Mouse (Mus musculus): ENCODE data around the gene Srp54a.
"Not testable (repeated sequence)": the region's sequence is repeated elsewhere in the genome, so short reads cannot be mapped to it uniquely, and the experiment has no call there.

Srp54a gene

DNA sequence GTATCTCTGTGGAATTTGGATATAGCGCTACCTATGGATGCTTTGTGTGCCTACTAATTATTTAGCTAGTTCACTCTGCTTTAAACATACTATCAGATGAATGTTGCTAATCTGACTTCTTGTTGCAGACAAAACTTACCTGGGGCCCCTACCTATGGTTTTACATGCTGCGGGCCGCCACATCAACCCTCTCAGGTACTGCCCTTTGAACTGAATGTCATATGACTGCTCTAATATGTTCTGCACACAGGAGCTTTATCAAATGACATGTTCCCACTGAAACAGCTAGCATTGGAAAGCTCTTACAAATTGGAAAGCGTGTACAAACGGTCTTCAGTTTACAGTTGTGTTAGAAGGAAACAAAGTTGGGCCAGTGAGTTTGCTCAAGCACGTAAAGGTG lies 55.5 kb downstream of the Srp54a start:
- DNase-seq: not testable (repeated sequence)

GRCm38 (mm10) chr12:55137859-55138258 lies 57.8 kb downstream of the Srp54a start:
- DNase-seq: not testable (repeated sequence)

- DNase-seq: not testable (repeated sequence)
These were observed 74.7 kb downstream of the Srp54a start, which contains the start of gene Srp54b for GRCm38 (mm10) chr12:55154559-55155448. Srp54b (plus strand) TSS chr12:55155104.

- not testable (repeated sequence) for DNase-seq
These were observed 75.4 kb downstream of the Srp54a start for GRCm38 (mm10) chr12:55155449-55155783.
